Mouse (Mus musculus) gastrocnemius, postnatal 10 days (tissue): ENCODE measurements around the gene U90926. TPM values are rescaled to one million over a fixed set of nuclear protein-coding genes. Genes with fewer than 3 reads are reported as not detected.
A peak's percentile ranks its signal among the peaks of the same experiment; 100 is the strongest.

Source experiments
- DNase-seq: peaks from one replicate; pipeline ENCODE4 v3.0.0; 2021; ENCODE audit warnings: mixed read lengths
- long read RNA-seq, 2 experiments: library from polyadenylated mRNA; stranded (forward); transcript quantifications; one replicate each; pipeline ENCODE4 v2.0.0; 2021
- total RNA-seq, 2 experiments: library from RNA; stranded (reverse); gene quantifications; 2 replicates each; pipeline ENCODE4 v1.2.3; 2021

Gene U90926
- not detected for total RNA-seq
- long read RNA-seq, experiment 1, result 0 reads
- long read RNA-seq, experiment 2, result 0 reads

GRCm38 (mm10) chr5:92215308-92215707, at the start of gene U90926:
Gene U90926, minus strand, starts transcription at chr5:92215408.
- no peak for DNase-seq

GRCm38 (mm10) chr5:92263761-92264359, 48.7 kb upstream of the U90926 start:
- DNase-seq, result peak; percentile 49

GRCm38 (mm10) chr5:92262646-92263045, 47.4 kb upstream of the U90926 start:
- DNase-seq, result no peak

DNA sequence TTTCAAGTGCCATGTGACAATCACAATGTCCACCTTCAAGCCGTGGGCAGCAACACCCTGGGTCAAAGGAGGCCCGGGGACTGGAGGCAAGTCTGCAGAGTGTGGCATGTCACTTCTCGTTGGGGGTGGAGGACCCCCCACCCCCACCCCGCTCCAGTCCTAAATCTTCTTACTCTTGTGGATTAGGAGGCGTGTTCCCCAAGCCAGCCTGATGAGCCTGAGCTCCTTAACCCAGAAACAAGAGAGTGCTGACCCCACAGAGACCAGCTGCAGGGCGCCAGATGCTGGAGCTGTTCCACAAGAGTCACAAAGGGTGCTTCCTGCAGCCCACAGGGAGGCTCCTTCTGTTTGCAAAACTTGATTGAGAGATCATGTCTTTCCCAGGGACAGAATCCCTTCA, 41.0 kb upstream of the U90926 start, which contains the start of gene Ppef2:
Gene Ppef2, minus strand, starts transcription at position 61 of the 400 bp plus-strand sequence.
- DNase-seq, result no peak

GRCm38 (mm10) chr5:92254476-92254875, 39.3 kb upstream of the U90926 start:
- DNase-seq, result no peak

- DNase-seq, result no peak
Observed at GRCm38 (mm10) chr5:92252797-92253343, 37.7 kb upstream of the U90926 start.

- no peak for DNase-seq
Observed at GRCm38 (mm10) chr5:92252031-92252430, 36.8 kb upstream of the U90926 start.

DNA sequence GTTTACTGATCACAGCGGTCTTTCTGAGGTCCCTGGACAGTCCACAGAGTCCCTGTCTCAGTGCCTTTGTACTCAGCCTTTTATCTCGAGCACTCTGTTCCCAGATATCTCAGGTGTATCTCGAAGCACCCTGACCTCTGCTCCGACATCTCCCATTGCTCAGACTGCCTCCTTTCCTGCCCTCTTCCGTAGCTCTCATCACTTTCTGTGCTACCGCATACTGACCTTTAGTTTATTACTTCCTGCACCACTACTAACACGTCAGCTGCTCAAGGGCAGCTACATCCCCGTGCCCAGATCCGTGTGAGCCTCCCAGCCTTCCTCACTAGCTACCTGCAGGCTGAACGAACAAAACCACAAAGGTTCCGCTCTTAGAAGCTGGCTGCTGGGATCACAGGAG, 33.4 kb upstream of the U90926 start:
- DNase-seq, result no peak

GRCm38 (mm10) chr5:92245483-92245882, 30.3 kb upstream of the U90926 start:
- DNase-seq, result no peak

GRCm38 (mm10) chr5:92244900-92245299, 29.7 kb upstream of the U90926 start:
- no peak for DNase-seq

- DNase-seq, result no peak
Observed at GRCm38 (mm10) chr5:92240769-92241168, 25.6 kb upstream of the U90926 start.

DNA sequence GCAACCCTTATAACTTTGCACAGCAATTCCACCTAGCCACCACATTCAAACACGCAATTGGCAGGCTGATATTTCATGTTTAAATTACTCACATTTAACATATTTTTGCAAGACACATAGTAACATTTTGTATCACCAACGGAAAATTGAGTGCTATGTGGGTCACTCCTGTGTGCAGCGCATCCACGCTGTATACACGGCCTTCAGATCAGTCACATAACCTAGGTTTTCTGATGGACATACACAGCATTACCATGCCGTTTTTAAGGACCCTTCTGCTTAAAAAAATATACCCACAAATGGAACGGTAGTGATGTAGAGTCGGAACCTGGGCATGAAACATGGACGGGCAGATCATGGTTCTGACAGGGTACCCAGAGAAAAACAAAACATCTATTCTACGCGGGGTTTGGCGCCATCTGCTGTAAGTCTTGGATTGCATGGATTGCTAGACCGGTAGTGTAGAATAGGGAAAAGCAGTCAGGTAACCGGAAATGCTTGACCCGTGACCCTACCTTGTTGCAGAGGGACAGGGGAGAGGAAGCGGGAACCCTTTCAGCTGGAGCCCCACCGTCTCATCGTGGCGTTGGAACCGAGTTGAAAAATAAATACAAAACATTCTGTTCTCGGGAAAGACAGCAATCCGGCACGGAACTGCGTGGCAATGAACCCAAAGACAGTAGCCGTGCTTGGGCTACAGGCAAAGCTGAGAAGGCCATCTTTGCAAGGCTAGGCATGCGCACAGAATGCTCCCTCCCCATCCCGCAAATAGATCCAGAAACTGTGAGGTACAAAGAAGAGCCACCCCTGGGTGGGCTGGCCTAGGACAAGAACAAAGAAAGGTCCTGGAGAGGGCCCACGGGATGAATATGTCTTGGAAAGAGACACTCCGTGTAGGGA, 24.4 kb upstream of the U90926 start:
- DNase-seq, result peak; percentile 55

DNA sequence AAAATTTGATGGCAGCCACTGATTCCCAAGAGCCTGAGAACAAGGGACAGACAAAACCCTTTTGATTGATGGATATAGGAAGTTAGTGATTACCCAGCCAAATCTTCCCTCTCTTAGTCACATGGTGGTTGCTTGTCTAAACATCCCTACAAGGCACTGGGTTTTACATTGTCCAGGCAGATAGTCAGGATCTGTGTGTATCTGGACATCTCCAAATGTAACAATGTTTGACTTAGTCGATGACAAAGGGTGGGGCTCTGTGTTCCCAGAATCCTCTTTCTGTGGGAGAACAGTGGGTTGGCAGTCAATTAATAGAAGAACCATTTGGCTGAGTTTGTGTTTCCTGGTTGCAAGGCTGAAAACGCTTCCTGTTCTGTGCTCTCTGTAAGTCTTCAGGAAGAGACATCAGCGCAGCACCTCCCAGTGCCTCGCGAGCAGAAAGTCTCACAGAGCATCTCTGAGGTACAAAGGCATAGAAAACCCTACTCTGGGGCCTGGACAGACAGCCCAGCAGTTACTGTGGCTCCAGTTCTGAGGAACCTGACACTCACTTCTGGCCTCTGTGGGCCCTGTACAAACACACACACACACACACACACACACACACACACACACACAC, 19.8 kb upstream of the U90926 start:
- DNase-seq, result no peak

- no peak for DNase-seq
Observed at GRCm38 (mm10) chr5:92233366-92233765, 18.2 kb upstream of the U90926 start.

- no peak for DNase-seq
Observed at GRCm38 (mm10) chr5:92231836-92232235, 16.6 kb upstream of the U90926 start.

GRCm38 (mm10) chr5:92230306-92230705, 15.1 kb upstream of the U90926 start:
- DNase-seq, result no peak

GRCm38 (mm10) chr5:92229514-92229913, 14.3 kb upstream of the U90926 start:
- DNase-seq, result no peak

GRCm38 (mm10) chr5:92228776-92229175, 13.6 kb upstream of the U90926 start:
- no peak for DNase-seq

- peak; percentile 26 for DNase-seq
Observed at GRCm38 (mm10) chr5:92227782-92228181, 12.6 kb upstream of the U90926 start.

DNA sequence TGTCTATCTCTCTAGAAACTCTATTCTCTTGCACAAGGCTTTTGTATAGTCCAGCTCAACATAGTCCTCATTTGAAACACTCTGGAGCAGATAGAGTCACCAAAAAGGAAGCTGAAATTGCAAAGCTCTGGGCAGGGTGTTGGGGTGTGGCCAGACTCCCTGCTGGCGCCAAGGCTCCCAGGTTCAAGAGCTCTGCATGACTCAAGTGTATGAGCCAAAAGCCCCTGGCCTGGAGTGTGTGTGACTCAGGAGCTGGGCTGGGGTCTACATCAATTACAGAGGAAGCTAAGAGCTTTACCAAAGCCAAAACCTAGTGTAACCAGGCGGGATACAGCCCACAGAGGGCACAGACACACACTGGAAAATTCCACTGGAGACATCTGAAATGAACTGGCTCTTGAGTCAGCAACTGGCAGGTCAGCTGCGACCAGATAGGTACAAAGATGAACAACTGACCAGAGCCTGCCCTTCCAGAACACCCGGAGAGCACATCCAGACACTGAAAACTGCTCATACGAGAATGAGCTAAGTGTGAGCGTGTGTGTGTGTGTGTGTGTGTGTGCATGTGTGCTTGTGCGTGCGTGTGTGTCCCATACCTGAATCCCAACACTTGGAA, 5.2 kb upstream of the U90926 start:
- DNase-seq, result no peak

DNA sequence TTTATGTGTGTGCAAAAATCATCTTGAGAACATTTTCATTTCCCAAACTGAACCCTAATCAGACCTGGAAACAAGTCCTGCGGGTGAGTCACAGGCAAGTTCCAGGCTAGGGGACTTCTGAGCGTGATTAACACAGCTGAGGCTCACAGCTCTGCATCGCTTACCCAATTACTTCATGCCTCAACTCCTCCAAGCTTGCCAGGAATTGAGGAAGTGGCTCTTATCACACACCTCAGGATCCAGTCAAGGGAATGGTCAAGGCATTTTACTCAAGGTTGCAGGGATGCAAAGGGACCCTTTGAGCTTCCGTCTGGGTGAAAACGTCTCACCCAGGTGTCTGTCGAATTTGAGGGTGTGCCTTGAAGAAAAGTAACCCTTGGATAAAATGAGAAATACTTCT, 4.6 kb upstream of the U90926 start:
- DNase-seq, result no peak
